Mouse (Mus musculus): Measurements from ENCODE around the gene Zfp182. TPM values are rescaled to one million over a fixed set of nuclear protein-coding genes. Genes with fewer than 3 reads are reported as not detected.

Gene Zfp182
- 6.7 and 7.1 TPM in 2 replicates for polyA plus RNA-seq (2016; fragmentation: Nextera tagmentation; extraction: Ambion mirVana)

DNA sequence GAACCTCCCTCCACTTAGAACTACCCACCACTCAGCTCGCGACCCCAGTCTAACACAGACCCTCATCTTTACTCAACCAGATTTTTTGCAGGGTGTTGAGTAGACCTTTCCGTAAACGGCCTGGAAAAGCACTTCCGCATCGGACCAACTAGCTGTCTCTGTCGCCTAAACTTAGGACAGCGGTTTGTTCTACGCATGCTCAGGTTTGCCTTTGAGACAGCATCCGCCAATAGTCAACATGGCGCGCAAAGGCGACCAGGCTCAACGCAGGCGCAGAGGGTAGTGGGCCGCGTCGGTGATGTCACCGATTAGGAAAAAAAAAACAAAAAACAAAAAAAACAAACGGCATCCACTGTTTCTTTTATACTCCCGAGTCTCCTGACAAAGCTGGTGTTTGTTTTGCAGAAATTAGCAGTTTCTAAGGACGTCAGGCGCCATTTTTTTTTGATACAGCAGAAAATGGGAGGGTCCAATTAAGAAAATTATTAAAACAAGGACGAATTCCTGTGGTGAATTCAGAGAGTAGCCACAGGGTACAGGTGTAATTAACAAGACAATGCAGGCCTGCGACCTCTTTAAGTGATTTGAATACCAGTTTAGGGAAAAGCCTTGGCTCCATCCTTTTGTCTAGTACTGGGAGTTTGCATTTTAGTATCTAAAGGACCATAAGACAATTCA lies at the start of gene Zfp182:
Gene Zfp182, minus strand, starts transcription at position 451 of the 678 bp plus-strand sequence.
- Histone ChIP-seq H3K27ac (no peak within 1 kb of the TSS), H3K4me1 (no peaks in the 10 kb centered on the region), H3K9ac (0 out of 2 replicates have a peak within 1 kb of the TSS, but pooled peaks have one; percentile 41), H3K4me3 (peak within 1 kb of the TSS; percentile 45), H3K4me2 (replicated peaks) (peak within 1 kb of the TSS; percentile 47), H3K36me3 (no peaks in the 10 kb centered on the region), H3K9me3 (no peaks in the 10 kb centered on the region), H3K27me3 (no peaks in the 10 kb centered on the region)
- 15% methylated on average over 25 of the region's 25 CpGs for WGBS
- peak; percentile 93 for ATAC-seq (ENCODE audit: insufficient number of reproducible peaks, insufficient read depth, low FRiP score, low TSS enrichment)

DNA sequence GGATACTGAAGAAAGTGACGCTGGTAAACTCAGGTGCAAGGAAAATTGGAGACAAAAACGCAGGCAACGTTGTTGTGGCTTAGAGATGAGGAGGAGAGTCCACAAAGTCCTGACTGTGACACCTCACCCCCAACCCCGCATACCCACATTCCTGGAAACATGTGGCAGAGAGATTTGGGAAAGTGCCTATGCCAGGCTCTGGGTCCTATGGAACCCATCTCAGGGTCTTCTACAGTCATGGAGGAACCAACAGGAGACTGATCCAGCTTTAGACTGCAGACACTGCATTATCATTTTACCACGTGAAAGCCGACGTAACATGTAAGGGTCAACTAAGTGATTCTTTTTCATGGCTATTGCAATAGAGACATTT lies 27.7 kb upstream of the Zfp182 start:
- no peaks in the 10 kb centered on the region for H3K36me3 ChIP-seq
- no peaks in the 10 kb centered on the region for H3K27me3 ChIP-seq
- peak overlapping the region; percentile 42 for H3K4me2 ChIP-seq (replicated peaks)
- H3K27ac ChIP-seq, result no peak overlapping the region
- no peak for ATAC-seq (ENCODE audit: insufficient number of reproducible peaks, insufficient read depth, low FRiP score, low TSS enrichment)
- WGBS, result 52% methylated on average over 7 of the region's 7 CpGs
- no peaks in the 10 kb centered on the region for H3K9me3 ChIP-seq
- H3K4me1 ChIP-seq, result no peaks in the 10 kb centered on the region
- no peak overlapping the region for H3K9ac ChIP-seq
- H3K4me3 ChIP-seq, result peak overlapping the region; percentile 35

DNA sequence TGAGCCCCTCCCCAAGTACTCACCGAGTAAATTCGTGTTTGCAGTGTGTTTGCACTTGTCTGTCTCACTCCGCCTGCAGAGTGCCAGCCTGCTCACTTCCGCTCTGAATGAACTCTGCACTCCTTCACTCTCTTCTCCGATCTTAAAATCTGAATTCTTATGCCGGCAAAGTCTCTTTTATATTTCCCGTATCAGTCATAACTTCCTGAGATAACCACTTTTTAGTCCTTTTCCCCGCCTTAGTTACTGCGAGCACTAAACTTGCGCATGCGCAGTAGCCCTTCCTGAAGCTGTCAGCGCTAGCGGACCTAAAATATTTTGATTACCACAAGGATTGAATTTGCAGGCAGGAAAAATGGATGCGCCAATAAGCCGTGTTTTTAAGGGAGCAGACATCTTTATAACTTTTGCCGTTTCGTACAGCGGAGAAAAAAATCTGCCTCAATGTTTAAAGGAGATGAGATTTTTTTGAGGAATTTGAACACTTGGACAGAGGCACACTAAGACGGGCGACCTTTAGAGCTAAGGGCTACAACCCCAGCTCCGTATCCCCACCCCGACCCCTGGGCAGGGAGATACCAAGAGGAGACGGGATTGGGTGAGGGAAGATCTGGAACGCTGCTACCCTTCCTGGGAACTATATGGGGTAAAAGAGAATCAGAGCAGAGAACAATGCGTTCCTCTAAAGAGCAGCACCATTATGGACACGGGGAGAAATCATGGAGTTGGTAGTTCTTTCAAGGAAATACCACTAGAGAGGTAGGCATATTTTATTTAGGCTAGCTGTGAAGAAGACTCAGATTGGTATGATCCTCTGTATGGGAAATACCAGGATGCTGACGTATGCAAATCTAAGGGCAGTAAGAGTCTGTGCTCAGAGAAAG lies 27.1 kb upstream of the Zfp182 start, which contains the start of gene Zfp300:
Gene Zfp300, minus strand, starts transcription at position 545 of the 884 bp plus-strand sequence.
- Histone ChIP-seq H3K9ac (no peak within 1 kb of the TSS; the same call in 1 of the 2 replicates), H3K4me3 (peak within 1 kb of the TSS; percentile 35), H3K4me2 (replicated peaks) (peak within 1 kb of the TSS; percentile 42), H3K27ac (peak within 1 kb of the TSS; percentile 80), H3K9me3 (no peaks in the 10 kb centered on the region), H3K27me3 (no peaks in the 10 kb centered on the region), H3K4me1 (no peaks in the 10 kb centered on the region), H3K36me3 (no peaks in the 10 kb centered on the region)
- ATAC-seq (ENCODE audit: insufficient number of reproducible peaks, insufficient read depth, low FRiP score, low TSS enrichment), result peak; percentile 75; the same call in 1 of the 2 replicates
- 20% methylated on average over 27 of the region's 27 CpGs for WGBS

DNA sequence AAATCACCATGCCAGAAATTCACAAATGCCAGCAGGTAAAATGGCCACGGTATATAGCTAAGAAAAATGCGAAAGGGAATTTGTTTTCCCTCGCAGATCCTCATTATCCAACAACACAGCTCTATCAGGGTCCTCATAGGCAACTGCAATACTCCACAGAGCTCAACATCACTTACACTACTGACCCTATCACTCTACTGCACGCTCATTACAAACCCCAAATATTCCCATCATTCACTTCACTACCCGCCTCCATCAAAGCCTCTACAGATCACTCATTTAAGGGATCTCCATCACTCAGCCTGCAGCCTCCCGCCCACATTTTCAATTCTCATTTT lies 26.5 kb upstream of the Zfp182 start:
- ATAC-seq (ENCODE audit: insufficient number of reproducible peaks, insufficient read depth, low FRiP score, low TSS enrichment), result 0 out of 2 replicates have a peak, but pooled peaks have one; percentile 41
- no peak overlapping the region; the same call in 1 of the 2 replicates for H3K9ac ChIP-seq
- 48% methylated on average over 6 of the region's 6 CpGs for WGBS

DNA sequence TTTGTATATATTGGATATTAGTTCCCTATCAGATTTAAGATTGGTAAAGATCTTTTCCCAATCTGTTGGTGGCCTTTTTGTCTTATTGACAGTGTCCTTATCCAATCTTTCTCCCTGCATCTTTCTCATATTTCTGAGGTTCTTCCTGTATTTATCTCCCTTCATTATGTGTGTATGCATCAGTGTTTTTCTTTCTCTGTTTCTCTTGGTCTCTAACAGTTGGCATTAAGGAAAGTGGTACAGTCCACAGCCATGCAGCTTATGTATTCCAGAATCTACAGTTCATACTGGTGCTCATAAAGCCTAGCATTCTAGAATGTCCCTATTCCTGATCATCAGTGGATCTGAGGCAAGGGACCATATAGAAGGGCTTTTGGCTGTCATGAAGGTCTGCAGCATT lies 6.0 kb upstream of the Zfp182 start, which contains the start of gene Spaca5:
Gene Spaca5, plus strand, starts transcription at position 301 of the 400 bp plus-strand sequence.
- H3K4me1 ChIP-seq, result no peaks in the 10 kb centered on the region
- no peaks in the 10 kb centered on the region for H3K9me3 ChIP-seq
- H3K4me2 ChIP-seq (replicated peaks), result no peak within 1 kb of the TSS
- H3K4me3 ChIP-seq, result no peak within 1 kb of the TSS
- H3K27me3 ChIP-seq, result no peaks in the 10 kb centered on the region
- no peaks in the 10 kb centered on the region for H3K36me3 ChIP-seq
- no peak within 1 kb of the TSS for H3K9ac ChIP-seq
- ATAC-seq (ENCODE audit: insufficient number of reproducible peaks, insufficient read depth, low FRiP score, low TSS enrichment), result no peak
- H3K27ac ChIP-seq, result no peak within 1 kb of the TSS

More for the DNA sequence above, 26.5 kb upstream of the Zfp182 start:
- Histone ChIP-seq H3K4me1 (no peaks in the 10 kb centered on the region), H3K27ac (no peak overlapping the region), H3K9me3 (no peaks in the 10 kb centered on the region), H3K4me3 (peak overlapping the region; percentile 35), H3K36me3 (0 out of 2 replicates have a peak, but pooled peaks cover 2% of the 10 kb centered on the region), H3K4me2 (replicated peaks) (peak overlapping the region; percentile 42), H3K27me3 (no peaks in the 10 kb centered on the region)

DNA sequence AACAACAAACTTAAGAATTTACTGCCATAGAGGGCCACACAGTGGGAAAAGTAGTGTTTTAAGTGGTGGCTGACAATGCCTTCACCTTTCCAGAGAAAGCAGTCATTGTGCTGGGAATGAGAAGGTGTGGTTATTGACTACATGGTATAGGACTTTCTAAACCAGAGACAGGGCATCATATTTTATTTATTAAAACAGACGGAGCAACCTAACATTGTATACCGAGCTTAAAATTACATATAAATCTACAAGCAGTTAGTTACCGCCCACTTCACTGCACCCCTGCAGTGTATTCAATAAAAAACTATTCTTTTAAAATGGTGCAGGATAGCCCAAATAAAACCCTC lies 401 bp upstream of the Zfp182 start:
- Histone ChIP-seq H3K4me1 (no peaks in the 10 kb centered on the region), H3K9me3 (no peaks in the 10 kb centered on the region), H3K27ac (no peak overlapping the region), H3K9ac (no peak overlapping the region), H3K4me3 (0 out of 2 replicates have a peak overlapping the region, but pooled peaks have one; percentile 45), H3K4me2 (replicated peaks) (peak overlapping the region; percentile 31; the same call in 1 of the 2 replicates), H3K27me3 (no peaks in the 10 kb centered on the region), H3K36me3 (no peaks in the 10 kb centered on the region)
- WGBS, result 68% methylated on average over 3 of the region's 3 CpGs
- ATAC-seq (ENCODE audit: insufficient number of reproducible peaks, insufficient read depth, low FRiP score, low TSS enrichment), result no peak

DNA sequence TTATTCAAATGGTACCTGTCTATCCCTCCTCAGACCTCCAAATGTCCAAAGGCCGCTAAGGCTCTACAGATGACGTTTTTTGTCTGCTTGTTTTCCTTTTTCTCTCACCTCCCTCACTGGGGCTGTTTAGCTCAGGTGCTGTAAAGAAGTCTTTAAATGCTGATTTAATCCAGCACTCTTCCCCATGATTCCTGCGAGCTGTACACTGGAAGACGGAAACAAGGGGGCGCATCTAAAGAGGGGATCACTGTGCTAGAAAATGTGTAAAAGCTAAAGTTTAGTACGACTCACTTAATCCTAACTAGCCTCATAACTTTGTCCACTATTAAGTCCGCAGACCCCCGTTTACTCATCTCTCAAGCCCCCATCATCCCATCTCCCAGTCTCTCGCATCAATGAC lies 656 bp downstream of the Zfp182 start:
- Histone ChIP-seq H3K4me3 (peak overlapping the region; percentile 45), H3K36me3 (no peaks in the 10 kb centered on the region), H3K4me2 (replicated peaks) (peak overlapping the region; percentile 47), H3K27ac (no peak overlapping the region), H3K9me3 (no peaks in the 10 kb centered on the region), H3K4me1 (no peaks in the 10 kb centered on the region), H3K9ac (0 out of 2 replicates have a peak overlapping the region, but pooled peaks have one; percentile 41), H3K27me3 (no peaks in the 10 kb centered on the region)
- no peak for ATAC-seq (ENCODE audit: insufficient number of reproducible peaks, insufficient read depth, low FRiP score, low TSS enrichment)
- 32% methylated on average over 9 of the region's 9 CpGs for WGBS

DNA sequence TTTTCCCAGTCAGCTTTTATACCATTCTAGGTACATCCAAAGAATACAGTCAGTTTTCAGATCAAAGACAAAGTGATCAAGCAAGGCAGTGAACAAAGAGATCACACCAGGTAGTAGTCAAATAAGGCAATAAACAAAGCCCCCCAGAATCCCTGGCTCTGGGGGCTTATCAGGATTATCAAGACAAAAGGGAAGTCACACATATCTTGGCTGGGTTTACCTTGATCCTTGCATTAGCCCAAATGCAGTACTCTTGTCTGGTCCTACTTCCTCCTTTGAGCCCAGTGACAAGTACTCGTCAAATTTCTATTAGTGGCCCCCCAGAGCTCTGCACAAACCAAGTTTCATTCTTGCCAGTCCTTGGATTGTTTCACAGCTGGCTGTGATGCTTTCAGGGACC lies 81.2 kb downstream of the Zfp182 start:
- Histone ChIP-seq H3K4me1 (no peaks in the 10 kb centered on the region), H3K9me3 (no peaks in the 10 kb centered on the region), H3K27ac (no peak overlapping the region), H3K36me3 (no peaks in the 10 kb centered on the region), H3K4me3 (no peak overlapping the region), H3K9ac (no peak overlapping the region), H3K27me3 (no peaks in the 10 kb centered on the region), H3K4me2 (replicated peaks) (no peak overlapping the region)
- no peak for ATAC-seq (ENCODE audit: insufficient number of reproducible peaks, insufficient read depth, low FRiP score, low TSS enrichment)
- WGBS, result 67% methylated on average over 1 of the region's 1 CpGs

Other genes with a start within 250 kb of the Zfp182 start
- 16.0 and 17.9 TPM in 2 replicates for gene Timp1, start 192.2 kb downstream of the Zfp182 start, polyA plus RNA-seq (2016; fragmentation: Nextera tagmentation; extraction: Ambion mirVana)
- 2.3 and 2.5 TPM in 2 replicates for gene Syn1, start 141.3 kb downstream of the Zfp182 start, polyA plus RNA-seq (2016; fragmentation: Nextera tagmentation; extraction: Ambion mirVana)
- 3.4 and 4.3 TPM in 2 replicates for gene Cfp, start 130.8 kb downstream of the Zfp182 start, polyA plus RNA-seq (2016; fragmentation: Nextera tagmentation; extraction: Ambion mirVana)
- gene Elk1, start 111.7 kb downstream of the Zfp182 start, polyA plus RNA-seq (2016; fragmentation: Nextera tagmentation; extraction: Ambion mirVana), result 18.0 and 18.8 TPM in 2 replicates
- 51.2 and 52.1 TPM in 2 replicates for gene Uxt, start 100.3 kb downstream of the Zfp182 start, polyA plus RNA-seq (2016; fragmentation: Nextera tagmentation; extraction: Ambion mirVana)
- not detected in 2 replicates for gene Spaca5, start 6.1 kb upstream of the Zfp182 start, polyA plus RNA-seq (2016; fragmentation: Nextera tagmentation; extraction: Ambion mirVana)
- gene Zfp300, start 27.2 kb upstream of the Zfp182 start, polyA plus RNA-seq (2016; fragmentation: Nextera tagmentation; extraction: Ambion mirVana), result 2.2 and 2.9 TPM in 2 replicates
- not detected in 2 replicates for gene Ssxa1, start 53.5 kb upstream of the Zfp182 start, polyA plus RNA-seq (2016; fragmentation: Nextera tagmentation; extraction: Ambion mirVana)
- not detected in 2 replicates for gene Gm21876, start 113.3 kb upstream of the Zfp182 start, polyA plus RNA-seq (2016; fragmentation: Nextera tagmentation; extraction: Ambion mirVana)

Measured in embryonic facial prominence, embryonic 12.5 days (tissue).